21 mouse cellular contexts compared by ENCODE assay signal in the genomic region with DNA sequence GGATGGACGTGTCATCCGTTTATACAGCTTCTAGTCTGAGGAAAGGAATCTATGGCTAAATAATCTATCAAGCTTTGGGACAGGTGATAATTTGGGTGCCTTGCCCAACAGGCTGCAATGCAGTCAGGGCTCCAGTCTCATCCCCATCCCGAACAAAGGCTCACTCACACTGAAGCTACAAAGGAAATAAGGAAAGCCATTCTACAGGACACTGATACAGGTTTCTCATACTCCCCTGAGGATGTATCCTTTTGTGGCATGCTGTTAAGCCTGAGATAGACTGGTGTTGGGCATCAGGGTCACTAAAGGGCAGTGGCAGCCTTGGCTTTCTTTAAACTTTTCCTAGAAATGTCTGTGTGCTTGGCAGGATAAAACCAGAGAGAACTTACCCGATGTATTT.
"Had no signal": no experiment of that assay in that cellular context is flagged by ENCODE, and none has a peak within 500 bp of the region (broad histone marks: within the 10 kb centered on the region; RNA-seq: fewer than 3 reads in every experiment).

No protein-coding gene starts in this region.

- H3K9me3 ChIP-seq: hindbrain, embryonic 10.5 days; hindbrain, embryonic 12.5 days; intestine, embryonic 15.5 days; limb, embryonic 13.5 days; limb, embryonic 15.5 days; liver, embryonic 12.5 days had no signal

- H3K36me3 ChIP-seq: hindbrain, embryonic 10.5 days; hindbrain, embryonic 12.5 days; intestine, embryonic 15.5 days; limb, embryonic 13.5 days; limb, embryonic 15.5 days had no signal

- H3K4me2 ChIP-seq: heart, embryonic 11.5 days; hindbrain, embryonic 12.5 days; hindbrain, embryonic 14.5 days; intestine, embryonic 15.5 days; limb, embryonic 13.5 days; limb, embryonic 15.5 days; liver, embryonic 12.5 days had no signal

- H3K9ac ChIP-seq: hindbrain, embryonic 12.5 days; hindbrain, embryonic 14.5 days; intestine, embryonic 15.5 days; limb, embryonic 13.5 days; limb, embryonic 15.5 days; liver, embryonic 12.5 days had no signal

- H3K27ac ChIP-seq: gastrocnemius, adult 2 months; hindbrain, embryonic 10.5 days; hindbrain, embryonic 12.5 days; hindbrain, embryonic 14.5 days; intestine, embryonic 15.5 days; layer of hippocampus, adult 2 months; left cerebral cortex, adult 2 months; limb, embryonic 13.5 days; limb, embryonic 15.5 days; liver, embryonic 12.5 days had no signal

- DNase-seq: gastrocnemius, adult 2 months; gastrocnemius, postnatal 10 days; gastrocnemius, postnatal 25 days; heart, postnatal 10 days; heart, postnatal 4 days; kidney, adult 18-20 months; kidney, postnatal 10 days; kidney, postnatal 4 days had no signal

- H3K4me1 ChIP-seq: intestine, embryonic 15.5 days; limb, embryonic 13.5 days; limb, embryonic 15.5 days had no signal

- ATAC-seq: hindbrain, embryonic 16.5 days; inflammation-experienced regulatory T-cells, adult 6 months; intestine, embryonic 15.5 days; intestine, postnatal 0 days; liver, embryonic 12.5 days had no signal

- H3K27me3 ChIP-seq: hindbrain, embryonic 12.5 days; intestine, embryonic 15.5 days; limb, embryonic 13.5 days; limb, embryonic 15.5 days; liver, embryonic 12.5 days had no signal

- H3K4me3 ChIP-seq: gastrocnemius, adult 2 months; hindbrain, embryonic 10.5 days; hindbrain, embryonic 12.5 days; intestine, embryonic 15.5 days; layer of hippocampus, adult 2 months; left cerebral cortex, adult 2 months; limb, embryonic 13.5 days; limb, embryonic 15.5 days; liver, embryonic 12.5 days had no signal
